Mouse (Mus musculus) hindbrain, embryonic 12.5 days (tissue): ENCODE data around the gene Atp1b1. TPM values are rescaled to one million over a fixed set of nuclear protein-coding genes. Genes with fewer than 3 reads are reported as not detected.

Source experiments
- ATAC-seq: fragments of 200-750 bp; cut with Nextera tagmentation; 2 replicates; pipeline ENCODE4 v1.8.0; 2017; ENCODE audit warnings: moderate TSS enrichment; ENCODE audit not compliant: low FRiP score
- H3K27ac ChIP-seq: fragments of 300-500 bp; sonication (generic); 2 replicates; pipeline ENCODE4 v1.5.1; 2016; ENCODE audit warnings: mild to moderate bottlenecking
- H3K27me3 ChIP-seq: fragments of 300-500 bp; sonication (generic); 2 replicates; pipeline ENCODE4 v1.6.1; 2016; ENCODE audit warnings: mild to moderate bottlenecking
- H3K36me3 ChIP-seq: fragments of 300-500 bp; sonication (generic); 2 replicates; pipeline ENCODE4 v1.6.1; 2016; ENCODE audit warnings: mild to moderate bottlenecking
- H3K4me1 ChIP-seq: fragments of 300-500 bp; sonication (generic); 2 replicates; pipeline ENCODE4 v1.6.1; 2016
- H3K4me2 ChIP-seq: fragments of 300-500 bp; sonication (generic); replicated peaks from 2 replicates; pipeline ENCODE4 v1.6.1; 2016; ENCODE audit warnings: mild to moderate bottlenecking
- H3K4me3 ChIP-seq: fragments of 300-500 bp; sonication (generic); 2 replicates; pipeline ENCODE4 v1.5.1; 2016; ENCODE audit warnings: mild to moderate bottlenecking
- H3K9ac ChIP-seq: fragments of 300-500 bp; sonication (generic); 2 replicates; pipeline ENCODE4 v1.6.1; 2016; ENCODE audit warnings: mild to moderate bottlenecking, moderate library complexity
- H3K9me3 ChIP-seq: fragments of 300-500 bp; sonication (generic); replicated peaks from 2 replicates; pipeline ENCODE4 v1.6.1; 2016; ENCODE audit warnings: mild to moderate bottlenecking
- WGBS: fragments of 180-500 bp; shearing (Covaris S2); methylation state at CpG from one replicate; pipeline ENCODE4 v1.1.7; 2016; 5-methylcytosine and 5-hydroxymethylcytosine counted together
- polyA plus RNA-seq: library from polyadenylated mRNA; unstranded; fragments of >200 nt; fragmentation: Nextera tagmentation; extraction: Ambion mirVana; gene quantifications from 2 replicates; pipeline ENCODE4 v1.2.1, GENCODE M21; 2016

Gene Atp1b1
- polyA plus RNA-seq, 1 experiment from 2014 or later, result 61.7 TPM

GRCm38 (mm10) chr1:164459127-164459905, 1.2 kb upstream of the Atp1b1 start:
- Histone ChIP-seq H3K36me3 (no peaks in the 10 kb centered on the region), H3K27me3 (peaks cover 14% of the 10 kb centered on the region), H3K4me1 (peaks cover 35% of the 10 kb centered on the region), H3K4me2 (peak overlapping the region; percentile 77), H3K9me3 (no peaks in the 10 kb centered on the region), H3K9ac (peak overlapping the region; percentile 86; the same call in 1 of the 2 replicates), H3K4me3 (peak overlapping the region; percentile 68), H3K27ac (peak overlapping the region; percentile 92; the same call in 1 of the 2 replicates)
- 59% methylated on average over 12 of the region's 12 CpGs for WGBS
- ATAC-seq, result no peak

DNA sequence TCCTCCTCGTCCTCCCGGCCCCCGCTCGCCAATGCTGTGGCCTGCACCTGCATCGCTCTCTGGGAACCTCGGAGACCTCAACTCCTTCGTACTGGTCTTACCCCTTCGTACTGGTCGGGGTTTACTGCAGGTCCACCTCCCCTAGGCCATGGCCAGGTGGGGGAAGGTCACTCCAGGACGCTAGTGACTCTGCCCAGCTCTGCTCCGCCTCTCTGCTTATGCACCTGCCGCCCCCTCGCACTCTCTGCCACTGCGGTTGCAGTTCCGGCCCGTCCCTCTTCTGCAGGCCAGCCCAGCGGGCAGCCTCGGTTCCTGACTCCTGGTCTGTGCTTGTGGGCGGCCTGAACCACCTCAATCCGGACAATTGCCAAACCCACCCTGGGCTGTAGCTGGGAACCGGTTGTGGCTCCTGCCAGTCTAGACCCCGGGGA, 481 bp upstream of the Atp1b1 start:
- Histone ChIP-seq H3K9me3 (no peaks in the 10 kb centered on the region), H3K4me1 (peaks cover 41% of the 10 kb centered on the region), H3K36me3 (0 out of 2 replicates have a peak, but pooled peaks cover 1% of the 10 kb centered on the region), H3K4me2 (peak overlapping the region; percentile 77), H3K27me3 (peaks cover 14% of the 10 kb centered on the region), H3K27ac (peak overlapping the region; percentile 92), H3K4me3 (peak overlapping the region; percentile 68), H3K9ac (peak overlapping the region; percentile 86)
- 3% methylated on average over 22 of the region's 22 CpGs for WGBS
- ATAC-seq, result peak; percentile 63

DNA sequence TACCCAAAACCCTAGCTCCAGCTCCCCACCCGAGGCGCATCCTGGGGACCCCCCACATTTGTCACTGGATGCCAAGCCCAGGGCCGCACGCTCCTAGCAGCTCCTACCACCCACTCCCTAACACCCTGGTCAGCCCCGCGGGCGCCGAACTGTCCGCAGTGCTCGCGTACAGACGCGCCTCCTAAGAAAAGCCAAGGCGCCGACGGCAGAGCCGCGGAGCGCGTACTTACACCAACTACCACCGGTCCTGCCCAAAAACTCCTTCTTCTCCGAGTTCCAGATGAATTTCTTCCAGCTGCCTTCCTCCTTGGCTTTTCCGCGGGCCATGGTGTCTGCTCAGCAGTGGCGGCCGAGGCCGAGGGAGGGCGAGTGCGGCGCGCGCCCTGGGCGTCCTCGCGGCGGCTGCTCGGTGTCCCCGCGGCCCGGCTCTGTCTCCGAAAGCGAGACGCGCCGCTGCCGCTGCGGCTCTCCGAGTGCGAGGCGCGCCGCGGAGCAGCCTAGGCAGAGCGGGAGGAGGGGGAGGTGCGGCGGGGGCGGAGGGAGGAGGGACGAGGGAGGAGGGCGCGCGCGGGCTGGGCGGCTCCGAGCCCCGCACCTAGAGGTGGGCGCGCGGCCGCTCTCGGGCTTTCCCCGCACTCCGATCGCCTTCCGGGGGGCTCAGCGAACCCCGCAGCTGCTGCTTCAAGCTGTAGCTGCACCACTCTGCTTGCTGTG, 467 bp downstream of the Atp1b1 start:
- H3K4me1 ChIP-seq, result peaks cover 42% of the 10 kb centered on the region
- H3K4me2 ChIP-seq, result peak overlapping the region; percentile 77
- under 1% methylated on average over 62 of the region's 76 CpGs for WGBS
- H3K4me3 ChIP-seq, result peak overlapping the region; percentile 68
- ATAC-seq, result peak; percentile 89
- peaks cover 11% of the 10 kb centered on the region for H3K36me3 ChIP-seq
- peaks cover 14% of the 10 kb centered on the region for H3K27me3 ChIP-seq
- peak overlapping the region; percentile 86 for H3K9ac ChIP-seq
- peak overlapping the region; percentile 92 for H3K27ac ChIP-seq
- no peaks in the 10 kb centered on the region for H3K9me3 ChIP-seq

DNA sequence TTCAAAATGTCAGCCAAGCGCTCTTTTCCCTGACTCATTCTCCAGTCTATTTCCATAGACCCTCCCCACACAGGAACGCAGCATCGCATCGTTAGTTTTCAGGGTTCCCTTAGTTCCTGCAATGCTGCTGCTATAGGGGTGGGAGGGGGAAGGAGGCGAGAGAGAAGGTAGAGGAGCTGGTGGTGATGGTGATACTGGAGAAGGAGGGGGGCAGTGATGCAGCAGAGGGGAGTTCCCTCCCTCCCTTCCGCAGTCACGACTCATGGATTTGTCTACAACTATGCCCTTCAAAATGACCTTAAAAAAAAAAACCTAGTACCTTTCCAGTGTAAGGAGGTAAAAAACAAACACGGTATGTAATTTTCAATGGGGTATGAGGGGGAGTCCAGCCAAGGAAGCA, 1.4 kb downstream of the Atp1b1 start:
- Histone ChIP-seq H3K4me2 (peak overlapping the region; percentile 77), H3K9me3 (no peaks in the 10 kb centered on the region), H3K36me3 (peaks cover 16% of the 10 kb centered on the region), H3K4me1 (peaks cover 41% of the 10 kb centered on the region), H3K4me3 (peak overlapping the region; percentile 68), H3K27ac (peak overlapping the region; percentile 92; the same call in 1 of the 2 replicates), H3K27me3 (peaks cover 14% of the 10 kb centered on the region), H3K9ac (peak overlapping the region; percentile 86)
- ATAC-seq, result no peak
- 4% methylated on average over 8 of the region's 8 CpGs for WGBS

- Histone ChIP-seq H3K27ac (no peak overlapping the region; the same call in 1 of the 2 replicates), H3K4me2 (peak overlapping the region; percentile 77), H3K4me1 (peaks cover 38% of the 10 kb centered on the region), H3K4me3 (peak overlapping the region; percentile 68), H3K9me3 (no peaks in the 10 kb centered on the region), H3K36me3 (peaks cover 20% of the 10 kb centered on the region), H3K9ac (peak overlapping the region; percentile 58; the same call in 1 of the 2 replicates), H3K27me3 (peaks cover 14% of the 10 kb centered on the region)
- 17% methylated on average over 6 of the region's 6 CpGs for WGBS
- no peak for ATAC-seq
These were observed 2.1 kb downstream of the Atp1b1 start for GRCm38 (mm10) chr1:164456065-164456464.

DNA sequence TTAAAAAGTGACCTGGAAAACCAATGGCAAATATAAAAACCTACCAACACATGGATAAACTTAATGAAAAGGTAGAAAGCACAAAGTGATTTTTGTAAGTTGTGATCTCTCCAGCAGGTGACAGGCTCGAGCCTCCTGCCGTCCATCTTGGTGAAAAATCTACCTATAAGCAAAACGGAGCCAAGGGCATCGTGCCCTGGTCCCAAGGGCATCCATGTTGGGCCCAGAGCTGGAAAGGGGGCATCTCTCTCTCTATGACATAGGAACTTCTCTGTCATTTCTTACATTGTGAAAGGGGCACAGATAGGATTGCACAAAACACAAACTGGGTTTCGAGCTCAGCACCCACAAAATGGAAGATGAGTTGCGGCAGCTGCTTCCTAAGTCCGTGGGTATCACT, 2.5 kb downstream of the Atp1b1 start:
- no peak for ATAC-seq
- Histone ChIP-seq H3K27me3 (peaks cover 13% of the 10 kb centered on the region), H3K4me1 (peaks cover 38% of the 10 kb centered on the region), H3K9ac (peak overlapping the region; percentile 58; the same call in 1 of the 2 replicates), H3K27ac (no peak overlapping the region), H3K4me2 (peak overlapping the region; percentile 77), H3K9me3 (no peaks in the 10 kb centered on the region), H3K36me3 (peaks cover 23% of the 10 kb centered on the region), H3K4me3 (peak overlapping the region; percentile 68)
- 62% methylated on average over 7 of the region's 7 CpGs for WGBS

- Histone ChIP-seq H3K36me3 (peaks cover 29% of the 10 kb centered on the region), H3K27me3 (peaks cover 9% of the 10 kb centered on the region; the same call in 1 of the 2 replicates), H3K27ac (no peak overlapping the region), H3K4me3 (peak overlapping the region; percentile 36), H3K4me1 (peaks cover 38% of the 10 kb centered on the region), H3K4me2 (peak overlapping the region; percentile 77), H3K9me3 (no peaks in the 10 kb centered on the region), H3K9ac (peak overlapping the region; percentile 49; the same call in 1 of the 2 replicates)
- WGBS, result 37% methylated on average over 14 of the region's 14 CpGs
- no peak for ATAC-seq
These were observed 3.3 kb downstream of the Atp1b1 start for GRCm38 (mm10) chr1:164454747-164455400.

DNA sequence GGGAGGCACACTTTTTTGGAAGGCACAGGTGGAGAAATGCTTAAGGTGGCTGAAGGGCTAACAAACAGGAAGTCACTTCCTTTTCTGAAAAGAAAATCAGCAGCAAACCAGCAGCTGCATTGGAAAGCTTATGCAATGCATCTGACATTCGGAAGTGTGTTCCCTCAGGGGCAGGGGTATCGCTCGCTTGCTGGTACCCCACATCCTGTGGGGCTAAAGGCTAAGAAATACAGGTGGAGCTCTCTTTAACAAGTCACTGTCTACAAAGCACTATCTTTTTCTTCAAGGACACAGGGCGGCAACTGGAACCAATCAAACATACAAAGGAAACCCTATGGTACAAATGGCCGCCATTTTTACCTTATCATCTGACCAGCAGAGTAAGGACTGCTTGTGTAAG, 4.4 kb downstream of the Atp1b1 start:
- H3K9ac ChIP-seq, result no peak overlapping the region
- WGBS, result 90% methylated on average over 5 of the region's 5 CpGs
- H3K27ac ChIP-seq, result no peak overlapping the region
- peaks cover 32% of the 10 kb centered on the region for H3K36me3 ChIP-seq
- no peak overlapping the region for H3K4me2 ChIP-seq
- H3K4me3 ChIP-seq, result no peak overlapping the region
- H3K4me1 ChIP-seq, result peaks cover 36% of the 10 kb centered on the region
- H3K9me3 ChIP-seq, result no peaks in the 10 kb centered on the region
- no peak for ATAC-seq
- peaks cover 4% of the 10 kb centered on the region; the same call in 1 of the 2 replicates for H3K27me3 ChIP-seq

GRCm38 (mm10) chr1:164453146-164453545, 5.0 kb downstream of the Atp1b1 start:
- Histone ChIP-seq H3K4me2 (no peak overlapping the region), H3K9me3 (no peaks in the 10 kb centered on the region), H3K4me1 (peaks cover 33% of the 10 kb centered on the region), H3K4me3 (no peak overlapping the region), H3K27me3 (no peaks in the 10 kb centered on the region), H3K36me3 (peaks cover 34% of the 10 kb centered on the region), H3K27ac (no peak overlapping the region), H3K9ac (no peak overlapping the region)
- 94% methylated on average over 8 of the region's 8 CpGs for WGBS
- no peak for ATAC-seq

DNA sequence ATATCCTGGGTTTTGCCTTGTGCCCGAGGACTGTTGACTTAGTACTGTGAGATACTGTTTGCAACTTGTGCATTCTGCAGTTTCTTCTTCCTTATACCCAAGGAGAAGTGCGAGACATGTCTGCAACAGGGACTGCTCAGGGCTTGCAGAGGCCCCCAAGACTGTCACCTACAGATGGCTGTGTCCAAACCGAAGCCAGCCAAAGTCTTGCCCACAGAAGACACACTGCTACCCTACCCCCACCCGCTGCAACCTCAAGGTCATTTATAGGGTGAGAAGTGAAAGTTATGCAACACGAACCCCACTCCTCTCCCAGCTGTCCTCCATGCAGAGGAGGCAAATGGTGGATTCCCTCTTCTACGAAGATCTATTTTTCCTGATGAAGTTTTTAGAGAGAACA, 5.6 kb downstream of the Atp1b1 start:
- H3K36me3 ChIP-seq, result peaks cover 39% of the 10 kb centered on the region
- peaks cover 33% of the 10 kb centered on the region for H3K4me1 ChIP-seq
- WGBS, result 91% methylated on average over 6 of the region's 6 CpGs

GRCm38 (mm10) chr1:164451346-164451745, 6.8 kb downstream of the Atp1b1 start:
- Histone ChIP-seq H3K4me2 (no peak overlapping the region), H3K4me3 (no peak overlapping the region), H3K27me3 (no peaks in the 10 kb centered on the region), H3K9ac (no peak overlapping the region), H3K36me3 (peaks cover 48% of the 10 kb centered on the region), H3K27ac (no peak overlapping the region), H3K4me1 (peaks cover 24% of the 10 kb centered on the region), H3K9me3 (no peaks in the 10 kb centered on the region)
- WGBS, result 87% methylated on average over 5 of the region's 5 CpGs
- ATAC-seq, result no peak

More for the DNA sequence above, 5.6 kb downstream of the Atp1b1 start:
- Histone ChIP-seq H3K9me3 (no peaks in the 10 kb centered on the region), H3K4me2 (no peak overlapping the region), H3K27me3 (no peaks in the 10 kb centered on the region), H3K27ac (no peak overlapping the region), H3K4me3 (no peak overlapping the region), H3K9ac (no peak overlapping the region)
- no peak for ATAC-seq

DNA sequence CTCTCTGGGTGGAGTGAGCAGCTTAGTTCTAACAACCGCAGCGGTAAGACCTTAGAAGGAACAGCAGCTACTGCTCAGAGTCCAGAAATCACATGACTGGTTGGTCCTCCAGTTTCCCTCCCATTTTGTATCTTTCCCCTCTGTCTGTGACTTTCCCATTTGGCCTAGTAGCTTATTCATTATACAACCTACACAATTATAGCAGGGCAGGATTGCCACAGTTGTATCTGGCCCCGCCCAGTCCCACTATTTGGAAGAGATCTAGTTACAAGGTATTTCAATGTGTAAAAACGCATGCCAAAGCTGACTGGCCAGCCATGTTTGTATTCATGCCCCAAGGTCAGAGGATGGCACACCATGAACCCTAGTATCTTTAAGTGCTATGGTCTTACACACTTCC, 7.5 kb downstream of the Atp1b1 start:
- no peak overlapping the region for H3K4me3 ChIP-seq
- H3K27me3 ChIP-seq, result no peaks in the 10 kb centered on the region
- no peaks in the 10 kb centered on the region for H3K9me3 ChIP-seq
- ATAC-seq, result no peak
- no peak overlapping the region for H3K9ac ChIP-seq
- no peak overlapping the region for H3K4me2 ChIP-seq
- 89% methylated on average over 4 of the region's 4 CpGs for WGBS
- H3K27ac ChIP-seq, result no peak overlapping the region
- H3K4me1 ChIP-seq, result peaks cover 17% of the 10 kb centered on the region
- peaks cover 50% of the 10 kb centered on the region for H3K36me3 ChIP-seq
